Mouse (Mus musculus) limb, embryonic 15.5 days (tissue): ENCODE results near the gene Adamts5. TPM values are rescaled to one million over a fixed set of nuclear protein-coding genes. Genes with fewer than 3 reads are reported as not detected.

Experiments used
- ATAC-seq: fragments of 200-750 bp; cut with Nextera tagmentation; 2 replicates; pipeline ENCODE4 v1.8.0; 2017; ENCODE audit warnings: low read depth, moderate TSS enrichment; ENCODE audit not compliant: insufficient number of reproducible peaks, low FRiP score, low TSS enrichment
- H3K27ac ChIP-seq: fragments of 300-500 bp; sonication (generic); 2 replicates; pipeline ENCODE4 v1.5.1; 2015; ENCODE audit warnings: moderate library complexity, mild to moderate bottlenecking, inconsistent platforms
- H3K27me3 ChIP-seq: fragments of 300-500 bp; sonication (generic); 2 replicates; pipeline ENCODE4 v1.6.1; 2015; ENCODE audit warnings: inconsistent platforms
- H3K36me3 ChIP-seq: fragments of 300-500 bp; sonication (generic); 2 replicates; pipeline ENCODE4 v1.6.1; 2015; ENCODE audit warnings: inconsistent platforms
- H3K4me1 ChIP-seq: fragments of 300-500 bp; sonication (generic); 2 replicates; pipeline ENCODE4 v1.6.1; 2015; ENCODE audit warnings: inconsistent platforms
- H3K4me2 ChIP-seq: fragments of 300-500 bp; sonication (generic); 2 replicates; pipeline ENCODE4 v1.6.1; 2015; ENCODE audit warnings: mild to moderate bottlenecking, inconsistent platforms
- H3K4me3 ChIP-seq: fragments of 300-500 bp; sonication (generic); 2 replicates; pipeline ENCODE4 v1.5.1; 2015; ENCODE audit warnings: mild to moderate bottlenecking, inconsistent platforms
- H3K9ac ChIP-seq: fragments of 300-500 bp; sonication (generic); 2 replicates; pipeline ENCODE4 v1.6.1; 2015; ENCODE audit warnings: inconsistent platforms
- H3K9me3 ChIP-seq: fragments of 300-500 bp; sonication (generic); 2 replicates; pipeline ENCODE4 v1.6.1; 2016; ENCODE audit warnings: inconsistent platforms
- WGBS: fragments of 180-500 bp; shearing (Covaris S2); methylation state at CpG from one replicate; pipeline ENCODE4 v1.1.7; 2015; 5-methylcytosine and 5-hydroxymethylcytosine counted together
- polyA plus RNA-seq: library from polyadenylated mRNA; unstranded; fragments of >200 nt; fragmentation: Nextera tagmentation; extraction: Ambion mirVana; gene quantifications from 2 replicates; pipeline ENCODE4 v1.2.1, GENCODE M21; 2015

Adamts5 gene
- polyA plus RNA-seq, 1 experiment from 2014 or later, result 10.0 TPM

- H3K9me3 ChIP-seq, result no peaks in the 10 kb centered on the region
- H3K27me3 ChIP-seq, result 0 out of 2 replicates have a peak, but pooled peaks cover 7% of the 10 kb centered on the region
- no peaks in the 10 kb centered on the region for H3K36me3 ChIP-seq
- no peak for ATAC-seq
- no peak overlapping the region for H3K4me3 ChIP-seq
- H3K4me2 ChIP-seq, result 0 out of 2 replicates have a peak overlapping the region, but pooled peaks have one; percentile 2
- no peak overlapping the region for H3K9ac ChIP-seq
- WGBS, result 54% methylated on average over 4 of the region's 4 CpGs
- peaks cover 16% of the 10 kb centered on the region for H3K4me1 ChIP-seq
- no peak overlapping the region for H3K27ac ChIP-seq
Measured at GRCm38 (mm10) chr16:85895948-85896347, 5.7 kb downstream of the Adamts5 start.

DNA sequence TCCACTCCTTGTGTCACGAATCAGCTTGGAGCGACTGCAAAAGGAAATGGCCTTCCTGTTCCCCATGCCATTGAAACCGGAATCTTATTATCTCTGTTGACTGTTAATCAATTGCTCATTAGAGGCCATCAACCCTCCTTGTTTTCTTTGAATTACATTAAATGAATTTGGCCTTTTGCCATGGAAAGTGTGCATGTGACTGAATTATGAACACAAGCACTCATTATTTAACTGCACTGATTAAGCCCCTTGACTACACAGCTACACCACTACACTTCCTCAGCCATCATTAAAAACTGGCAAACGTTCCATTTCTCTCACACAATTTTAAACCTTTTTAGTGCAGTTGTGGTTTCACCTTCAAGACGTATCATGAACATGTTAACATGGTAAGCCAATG is 11.8 kb downstream of the Adamts5 start:
- Histone ChIP-seq H3K9ac (no peak overlapping the region), H3K36me3 (no peaks in the 10 kb centered on the region), H3K27me3 (no peaks in the 10 kb centered on the region), H3K9me3 (no peaks in the 10 kb centered on the region), H3K4me3 (no peak overlapping the region), H3K4me2 (no peak overlapping the region), H3K27ac (no peak overlapping the region), H3K4me1 (peaks cover 9% of the 10 kb centered on the region; the same call in 1 of the 2 replicates)
- 52% methylated on average over 5 of the region's 5 CpGs for WGBS
- ATAC-seq, result no peak

GRCm38 (mm10) chr16:85887289-85888051 is 14.2 kb downstream of the Adamts5 start:
- Histone ChIP-seq H3K4me1 (peaks cover 9% of the 10 kb centered on the region; the same call in 1 of the 2 replicates), H3K4me2 (no peak overlapping the region), H3K27me3 (no peaks in the 10 kb centered on the region), H3K9me3 (no peaks in the 10 kb centered on the region), H3K9ac (no peak overlapping the region), H3K4me3 (no peak overlapping the region), H3K27ac (no peak overlapping the region), H3K36me3 (no peaks in the 10 kb centered on the region)
- ATAC-seq, result peak; percentile 65; the same call in 1 of the 2 replicates
- 35% methylated on average over 13 of the region's 13 CpGs for WGBS

DNA sequence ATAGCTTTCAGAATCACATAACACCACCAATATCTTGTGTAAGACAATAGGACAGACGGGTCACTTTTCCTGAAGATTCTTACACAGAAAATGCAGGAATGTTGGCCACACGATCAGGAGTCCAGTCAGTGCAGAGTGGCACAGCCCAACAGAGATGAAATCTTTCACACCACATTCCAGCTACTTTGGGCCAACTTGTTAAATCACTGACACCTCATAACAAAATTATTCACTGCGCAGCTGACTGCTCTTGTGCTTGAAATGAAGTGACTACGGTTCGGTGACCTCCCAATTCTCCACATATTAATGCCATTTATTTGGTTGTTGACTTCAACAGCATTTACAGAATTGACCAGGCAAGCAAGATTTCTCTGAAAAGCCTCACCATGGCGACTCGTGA is 22.6 kb downstream of the Adamts5 start:
- Histone ChIP-seq H3K4me1 (peaks cover 7% of the 10 kb centered on the region; the same call in 1 of the 2 replicates), H3K36me3 (no peaks in the 10 kb centered on the region)

DNA sequence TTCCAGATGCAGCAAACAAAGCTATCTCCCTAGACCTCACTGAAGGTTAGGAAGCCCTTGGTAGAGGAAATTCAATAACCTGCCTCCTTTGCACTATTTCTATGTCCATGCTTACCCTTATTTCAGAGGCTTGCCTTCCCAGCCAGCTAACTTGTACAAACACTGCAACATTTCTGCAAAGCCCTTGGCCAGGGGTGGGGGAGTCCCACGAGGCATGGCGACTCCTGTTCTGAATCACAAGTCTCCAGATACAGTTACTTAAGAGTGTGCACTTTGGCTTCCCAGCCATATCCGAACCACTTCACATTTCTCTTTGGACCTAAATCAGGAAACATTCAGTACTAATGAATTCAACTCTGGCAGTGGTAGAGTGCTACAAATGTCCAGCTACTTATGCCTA is 27.5 kb downstream of the Adamts5 start:
- ATAC-seq, result no peak
- Histone ChIP-seq H3K4me2 (no peak overlapping the region), H3K27me3 (no peaks in the 10 kb centered on the region), H3K4me1 (peaks cover 2% of the 10 kb centered on the region; the same call in 1 of the 2 replicates), H3K36me3 (no peaks in the 10 kb centered on the region), H3K9me3 (no peaks in the 10 kb centered on the region), H3K27ac (no peak overlapping the region), H3K9ac (no peak overlapping the region), H3K4me3 (no peak overlapping the region)
- 72% methylated on average over 3 of the region's 3 CpGs for WGBS

More for the DNA sequence above, 22.6 kb downstream of the Adamts5 start:
- Histone ChIP-seq H3K27ac (no peak overlapping the region), H3K9ac (no peak overlapping the region), H3K27me3 (no peaks in the 10 kb centered on the region), H3K4me3 (no peak overlapping the region), H3K9me3 (no peaks in the 10 kb centered on the region), H3K4me2 (no peak overlapping the region)
- ATAC-seq, result no peak
- WGBS, result 49% methylated on average over 7 of the region's 7 CpGs

- no peak overlapping the region for H3K4me2 ChIP-seq
- no peak for ATAC-seq
- H3K9ac ChIP-seq, result no peak overlapping the region
- no peaks in the 10 kb centered on the region for H3K9me3 ChIP-seq
- H3K27ac ChIP-seq, result no peak overlapping the region
- H3K4me3 ChIP-seq, result no peak overlapping the region
- WGBS, result 67% methylated on average over 2 of the region's 2 CpGs
- H3K36me3 ChIP-seq, result peaks cover 6% of the 10 kb centered on the region
- H3K27me3 ChIP-seq, result no peaks in the 10 kb centered on the region
- H3K4me1 ChIP-seq, result no peaks in the 10 kb centered on the region
Measured at GRCm38 (mm10) chr16:85871971-85872370, 29.7 kb downstream of the Adamts5 start.

- no peak overlapping the region for H3K27ac ChIP-seq
- no peaks in the 10 kb centered on the region for H3K9me3 ChIP-seq
- peaks cover 10% of the 10 kb centered on the region for H3K36me3 ChIP-seq
- no peak for ATAC-seq
- H3K9ac ChIP-seq, result no peak overlapping the region
- H3K4me1 ChIP-seq, result no peaks in the 10 kb centered on the region
- no peaks in the 10 kb centered on the region for H3K27me3 ChIP-seq
- no peak overlapping the region for H3K4me3 ChIP-seq
- H3K4me2 ChIP-seq, result no peak overlapping the region
Measured at GRCm38 (mm10) chr16:85871248-85871647, 30.4 kb downstream of the Adamts5 start.

- 87% methylated on average over 4 of the region's 4 CpGs for WGBS
- ATAC-seq, result no peak
Measured at GRCm38 (mm10) chr16:85864691-85865389, 36.8 kb downstream of the Adamts5 start.

GRCm38 (mm10) chr16:85854505-85854904 is 47.1 kb downstream of the Adamts5 start:
- Histone ChIP-seq H3K27ac (no peak overlapping the region), H3K9me3 (no peaks in the 10 kb centered on the region), H3K36me3 (no peaks in the 10 kb centered on the region), H3K27me3 (no peaks in the 10 kb centered on the region), H3K4me3 (no peak overlapping the region), H3K9ac (no peak overlapping the region), H3K4me1 (no peaks in the 10 kb centered on the region), H3K4me2 (no peak overlapping the region)
- no peak for ATAC-seq
- 78% methylated on average over 5 of the region's 5 CpGs for WGBS

More at GRCm38 (mm10) chr16:85864691-85865389, 36.8 kb downstream of the Adamts5 start:
- Histone ChIP-seq H3K9me3 (no peaks in the 10 kb centered on the region), H3K4me2 (no peak overlapping the region), H3K4me1 (no peaks in the 10 kb centered on the region), H3K4me3 (no peak overlapping the region), H3K27me3 (no peaks in the 10 kb centered on the region), H3K9ac (no peak overlapping the region), H3K36me3 (peaks cover 15% of the 10 kb centered on the region), H3K27ac (no peak overlapping the region)

DNA sequence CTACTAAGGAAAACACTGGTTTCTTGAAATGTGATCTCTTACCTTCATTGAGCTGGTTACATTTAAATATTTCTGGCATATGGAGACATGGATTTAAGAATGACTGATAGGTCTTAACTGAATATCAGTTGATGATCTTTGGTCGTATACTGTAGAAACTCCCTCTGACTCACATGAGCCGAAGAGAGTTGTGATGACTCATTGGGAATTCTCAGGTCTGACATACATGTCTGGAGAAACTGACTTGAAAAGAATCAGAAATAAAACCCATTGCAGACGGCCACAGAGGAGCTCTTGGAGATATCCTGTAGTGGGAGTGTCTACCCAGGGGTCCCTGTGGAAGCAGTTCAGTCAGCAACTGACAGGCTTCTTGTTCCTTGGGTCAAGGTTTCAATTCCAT is 74.6 kb downstream of the Adamts5 start:
- 66% methylated on average over 3 of the region's 3 CpGs for WGBS
- Histone ChIP-seq H3K9me3 (no peaks in the 10 kb centered on the region), H3K27me3 (no peaks in the 10 kb centered on the region), H3K27ac (no peak overlapping the region), H3K9ac (no peak overlapping the region), H3K4me1 (no peaks in the 10 kb centered on the region), H3K4me2 (no peak overlapping the region), H3K36me3 (no peaks in the 10 kb centered on the region), H3K4me3 (no peak overlapping the region)
- no peak for ATAC-seq

GRCm38 (mm10) chr16:85822330-85822916 is 79.2 kb downstream of the Adamts5 start:
- Histone ChIP-seq H3K4me3 (no peak overlapping the region), H3K4me2 (no peak overlapping the region), H3K9me3 (no peaks in the 10 kb centered on the region), H3K4me1 (no peaks in the 10 kb centered on the region), H3K36me3 (no peaks in the 10 kb centered on the region), H3K27me3 (no peaks in the 10 kb centered on the region), H3K9ac (no peak overlapping the region), H3K27ac (no peak overlapping the region)
- WGBS, result 72% methylated on average over 5 of the region's 5 CpGs
- no peak for ATAC-seq
